In genomic region chr13:97259271-97259670, GRCm38 (mm10) we compare ENCODE assay signal across 26 mouse cellular contexts. TPM values are rescaled to one million over a fixed set of nuclear protein-coding genes. Genes with fewer than 3 reads are reported as not detected.
A peak's percentile ranks its signal among the peaks of the same experiment; 100 is the strongest.
DNase-seq lines count a peak whose midpoint lies in the region; ATAC-seq lines count a peak whose summit lies in the region.
"Had no signal": no experiment of that assay in that cellular context is flagged by ENCODE, and none has a peak within 500 bp of the region (broad histone marks: within the 10 kb centered on the region; RNA-seq: fewer than 3 reads in every experiment).

No protein-coding gene starts in this region.

- H3K9me3 ChIP-seq in forebrain, embryonic 11.5 days (ENCODE audit: control insufficient read depth, low read length), result no peaks in the 10 kb centered on the region
- H3K9me3 ChIP-seq in forebrain, embryonic 14.5 days (replicated peaks; ENCODE audit: control insufficient read depth, low read length), result no peaks in the 10 kb centered on the region
- H3K9me3 ChIP-seq in heart, embryonic 14.5 days (ENCODE audit: control insufficient read depth, low read length), result no peaks in the 10 kb centered on the region
- H3K9me3 ChIP-seq in midbrain, embryonic 10.5 days (replicated peaks), result 0 out of 2 replicates have a peak, but pooled peaks cover 2% of the 10 kb centered on the region
- H3K9me3 ChIP-seq in midbrain, embryonic 16.5 days (replicated peaks; ENCODE audit: control insufficient read depth, low read length, poor library complexity, severe bottlenecking), result no peaks in the 10 kb centered on the region
- H3K9me3 ChIP-seq: embryonic facial prominence, embryonic 13.5 days; forebrain, embryonic 13.5 days; hindbrain, embryonic 12.5 days; liver, embryonic 15.5 days; lung, embryonic 15.5 days; midbrain, embryonic 12.5 days; neural tube, embryonic 15.5 days had no signal

- no peaks in the 10 kb centered on the region for H3K36me3 ChIP-seq in forebrain, embryonic 11.5 days (ENCODE audit: control insufficient read depth, insufficient read depth, low read length)
- H3K36me3 ChIP-seq in forebrain, embryonic 14.5 days (ENCODE audit: control insufficient read depth, insufficient read depth, low read length), result 0 out of 2 replicates have a peak, but pooled peaks cover under 1% of the 10 kb centered on the region
- no peaks in the 10 kb centered on the region for H3K36me3 ChIP-seq in heart, embryonic 14.5 days (ENCODE audit: control insufficient read depth, insufficient read depth, low read length)
- no peaks in the 10 kb centered on the region for H3K36me3 ChIP-seq in midbrain, embryonic 10.5 days
- H3K36me3 ChIP-seq in midbrain, embryonic 16.5 days (ENCODE audit: control insufficient read depth, insufficient read depth, low read length), result no peaks in the 10 kb centered on the region
- H3K36me3 ChIP-seq: embryonic facial prominence, embryonic 13.5 days; hindbrain, embryonic 12.5 days; liver, embryonic 15.5 days; lung, embryonic 15.5 days; midbrain, embryonic 12.5 days; neural tube, embryonic 15.5 days had no signal

- 66% methylated on average over 16 of the region's 16 CpGs for WGBS in forebrain, embryonic 11.5 days
- WGBS in forebrain, embryonic 14.5 days, result 80% methylated on average over 16 of the region's 16 CpGs
- WGBS in heart, embryonic 14.5 days, result 65% methylated on average over 16 of the region's 16 CpGs
- 78% methylated on average over 16 of the region's 16 CpGs for WGBS in midbrain, embryonic 10.5 days
- 59% methylated on average over 16 of the region's 16 CpGs for WGBS in midbrain, embryonic 16.5 days

- DNase-seq in forebrain, embryonic 11.5 days (ENCODE audit: low spot score), result peak; percentile 51
- DNase-seq in forebrain, embryonic 14.5 days (ENCODE audit: low spot score), result no peak
- DNase-seq in heart, adult 8-10 months (ENCODE audit: low spot score), result no peak
- no peak for DNase-seq in midbrain, embryonic 10.5 days (ENCODE audit: low spot score)
- no peak for DNase-seq in left cerebral cortex, postnatal 14 days (ENCODE audit: low spot score in 2 of 2)
- DNase-seq: adrenal gland, postnatal 25 days; cerebellum, adult 18-20 months; cerebellum, postnatal 10 days; gastrocnemius, adult 2 months; kidney, adult 9 months; kidney, postnatal 10 days; layer of hippocampus, postnatal 36 days; liver; retina, postnatal 1 day; right cerebral cortex, postnatal 14 days; thymus, postnatal 4 days had no signal

- H3K27ac ChIP-seq in forebrain, embryonic 11.5 days (ENCODE audit: low read depth, low read length), result no peak overlapping the region
- no peak overlapping the region for H3K27ac ChIP-seq in forebrain, embryonic 14.5 days (ENCODE audit: low read depth, low read length)
- H3K27ac ChIP-seq in heart, embryonic 14.5 days (replicated peaks in 1 of 2; ENCODE audit: control insufficient read depth in 1 of 2, insufficient read depth in 1 of 2, low read depth in 2 of 2, low read length in 2 of 2), result no peak overlapping the region
- peak overlapping the region; percentile 70 for H3K27ac ChIP-seq in midbrain, embryonic 10.5 days (replicated peaks)
- H3K27ac ChIP-seq in midbrain, embryonic 16.5 days (ENCODE audit: low read length), result no peak overlapping the region
- H3K27ac ChIP-seq: embryonic facial prominence, embryonic 13.5 days; forebrain, embryonic 13.5 days; gastrocnemius, adult 2 months; hindbrain, embryonic 12.5 days; liver, embryonic 15.5 days; lung, embryonic 15.5 days; midbrain, embryonic 12.5 days; neural tube, embryonic 15.5 days had no signal

- intact Hi-C loops in left cerebral cortex, postnatal 14 days (cut with DNase I), result no loop called here

- no peak overlapping the region for H3K4me3 ChIP-seq in forebrain, embryonic 11.5 days (ENCODE audit: low read depth, low read length)
- no peak overlapping the region for H3K4me3 ChIP-seq in forebrain, embryonic 14.5 days (ENCODE audit: low read depth, low read length)
- H3K4me3 ChIP-seq in heart, embryonic 14.5 days (ENCODE audit: control insufficient read depth in 1 of 2, insufficient read depth in 1 of 2, low read depth in 1 of 2, low read length in 2 of 2), result no peak overlapping the region
- no peak overlapping the region for H3K4me3 ChIP-seq in midbrain, embryonic 10.5 days
- H3K4me3 ChIP-seq in midbrain, embryonic 16.5 days (ENCODE audit: low read depth, low read length), result no peak overlapping the region
- H3K4me3 ChIP-seq: embryonic facial prominence, embryonic 13.5 days; forebrain, embryonic 13.5 days; gastrocnemius, adult 2 months; hindbrain, embryonic 12.5 days; liver, embryonic 15.5 days; lung, embryonic 15.5 days; midbrain, embryonic 12.5 days; neural tube, embryonic 15.5 days had no signal

- no peak overlapping the region for H3K9ac ChIP-seq in forebrain, embryonic 11.5 days (ENCODE audit: low read length)
- no peak overlapping the region for H3K9ac ChIP-seq in forebrain, embryonic 14.5 days (ENCODE audit: low read length)
- H3K9ac ChIP-seq in heart, embryonic 14.5 days (ENCODE audit: low read length), result no peak overlapping the region
- H3K9ac ChIP-seq in midbrain, embryonic 16.5 days (ENCODE audit: low read depth, low read length), result no peak overlapping the region
- H3K9ac ChIP-seq: embryonic facial prominence, embryonic 13.5 days; forebrain, embryonic 13.5 days; hindbrain, embryonic 12.5 days; liver, embryonic 15.5 days; lung, embryonic 15.5 days; midbrain, embryonic 12.5 days; neural tube, embryonic 15.5 days had no signal

- H3K4me2 ChIP-seq in forebrain, embryonic 11.5 days (ENCODE audit: low read depth, low read length, severe bottlenecking), result no peak overlapping the region
- H3K4me2 ChIP-seq in forebrain, embryonic 14.5 days (ENCODE audit: low read length), result no peak overlapping the region
- 0 out of 2 replicates have a peak overlapping the region, but pooled peaks have one; percentile 3 for H3K4me2 ChIP-seq in heart, embryonic 14.5 days (ENCODE audit: low read length)
- no peak overlapping the region for H3K4me2 ChIP-seq in midbrain, embryonic 16.5 days (ENCODE audit: low read length)
- H3K4me2 ChIP-seq: embryonic facial prominence, embryonic 13.5 days; forebrain, embryonic 13.5 days; hindbrain, embryonic 12.5 days; liver, embryonic 15.5 days; lung, embryonic 15.5 days; midbrain, embryonic 12.5 days; neural tube, embryonic 15.5 days had no signal

- ATAC-seq in forebrain, embryonic 11.5 days (replicated peaks; ENCODE audit: low FRiP score), result no peak
- no peak for ATAC-seq in forebrain, embryonic 14.5 days
- no peak for ATAC-seq in heart, embryonic 14.5 days (ENCODE audit: insufficient number of reproducible peaks, insufficient read depth, low FRiP score, low read depth)
- no peak for ATAC-seq in midbrain, embryonic 16.5 days
- ATAC-seq: forebrain, embryonic 13.5 days; intestine, postnatal 0 days had no signal

- H3K27me3 ChIP-seq in forebrain, embryonic 11.5 days (ENCODE audit: control insufficient read depth, insufficient read depth, low read length), result no peaks in the 10 kb centered on the region
- H3K27me3 ChIP-seq in forebrain, embryonic 14.5 days (replicated peaks; ENCODE audit: control insufficient read depth, insufficient read depth, low read length), result no peaks in the 10 kb centered on the region
- H3K27me3 ChIP-seq in heart, embryonic 14.5 days (ENCODE audit: control insufficient read depth, insufficient read depth, low read length), result no peaks in the 10 kb centered on the region
- peaks cover 18% of the 10 kb centered on the region for H3K27me3 ChIP-seq in midbrain, embryonic 10.5 days (ENCODE audit: low read depth, poor library complexity, severe bottlenecking)
- H3K27me3 ChIP-seq in midbrain, embryonic 16.5 days (ENCODE audit: control insufficient read depth, insufficient read depth, low read depth, low read length), result no peaks in the 10 kb centered on the region
- H3K27me3 ChIP-seq: embryonic facial prominence, embryonic 13.5 days; forebrain, embryonic 13.5 days; liver, embryonic 15.5 days; lung, embryonic 15.5 days; neural tube, embryonic 15.5 days had no signal

- peaks cover 32% of the 10 kb centered on the region for H3K4me1 ChIP-seq in forebrain, embryonic 11.5 days (replicated peaks; ENCODE audit: control insufficient read depth, insufficient read depth, low read length)
- peaks cover 42% of the 10 kb centered on the region for H3K4me1 ChIP-seq in forebrain, embryonic 14.5 days (ENCODE audit: control insufficient read depth, insufficient read depth, low read length)
- no peaks in the 10 kb centered on the region for H3K4me1 ChIP-seq in heart, embryonic 14.5 days (ENCODE audit: control insufficient read depth in 2 of 2, insufficient read depth in 2 of 2, low read length in 2 of 2)
- H3K4me1 ChIP-seq in midbrain, embryonic 10.5 days, result peaks cover 90% of the 10 kb centered on the region
- peaks cover 14% of the 10 kb centered on the region for H3K4me1 ChIP-seq in midbrain, embryonic 16.5 days (ENCODE audit: control insufficient read depth, insufficient read depth, low read length)
- H3K4me1 ChIP-seq: liver, embryonic 15.5 days had no signal

RNA-seq across cellular contexts. Expression of gene Enc1, which starts 18.4 kb away (rescaled TPM):
- 17.9 and 20.8 TPM in 2 replicates for polyA plus RNA-seq in forebrain, embryonic 11.5 days (2014; fragmentation: Nextera tagmentation; extraction: Ambion mirVana)
- 89.5 and 96.5 TPM in 2 replicates for polyA plus RNA-seq in forebrain, embryonic 14.5 days (2014; fragmentation: Nextera tagmentation; extraction: Ambion mirVana)
- polyA plus RNA-seq in heart, embryonic 14.5 days (2014; fragmentation: Nextera tagmentation; extraction: Ambion mirVana), result 3.5 and 5.1 TPM in 2 replicates
- 1 to 10 TPM; 3.6 to 7.0 (median 4.7) TPM for total RNA-seq in heart, adult 8-10 months (2022)
- 7.5 and 11.2 TPM in 2 replicates for polyA plus RNA-seq in midbrain, embryonic 10.5 days (2016; fragmentation: Nextera tagmentation; extraction: Ambion mirVana)
- polyA plus RNA-seq in midbrain, embryonic 16.5 days (2015; fragmentation: Nextera tagmentation; extraction: Ambion mirVana), result 103 and 119 TPM in 2 replicates
- total RNA-seq in left cerebral cortex, postnatal 14 days (2021), result 100 to 1,000 TPM; 482 to 522 TPM
